Mouse (Mus musculus) forebrain, embryonic 16.5 days (tissue): ENCODE results near the gene Trim63. TPM values are rescaled to one million over a fixed set of nuclear protein-coding genes. Genes with fewer than 3 reads are reported as not detected.

Experiments
- ATAC-seq: fragments of 200-750 bp; cut with Nextera tagmentation; 2 replicates; pipeline ENCODE4 v1.8.0; 2017; ENCODE audit warnings: mild to moderate bottlenecking, moderate library complexity
- H3K27ac ChIP-seq: fragments of 300-500 bp; sonication (generic); 2 replicates; pipeline ENCODE4 v1.5.1; 2014; ENCODE audit warnings: low read length, control low read depth
- H3K27me3 ChIP-seq: fragments of 300-500 bp; sonication (generic); replicated peaks from 2 replicates; pipeline ENCODE4 v1.6.1; 2014; ENCODE audit warnings: low read length; ENCODE audit not compliant: control insufficient read depth, insufficient read depth
- H3K36me3 ChIP-seq: fragments of 300-500 bp; sonication (generic); 2 replicates; pipeline ENCODE4 v1.6.1; 2014; ENCODE audit not compliant: control insufficient read depth, insufficient read depth
- H3K4me1 ChIP-seq: fragments of 300-500 bp; sonication (generic); replicated peaks from 2 replicates; pipeline ENCODE4 v1.6.1; 2014; ENCODE audit warnings: low read length; ENCODE audit not compliant: control insufficient read depth, insufficient read depth
- H3K4me2 ChIP-seq: fragments of 300-500 bp; sonication (generic); 2 replicates; pipeline ENCODE4 v1.6.1; 2014; ENCODE audit warnings: mild to moderate bottlenecking, low read length, control low read depth
- H3K4me3 ChIP-seq: fragments of 300-500 bp; sonication (generic); replicated peaks from 2 replicates; pipeline ENCODE4 v1.5.1; 2014; ENCODE audit warnings: mild to moderate bottlenecking, low read length, control low read depth
- H3K9ac ChIP-seq: fragments of 300-500 bp; sonication (generic); replicated peaks from 2 replicates; pipeline ENCODE4 v1.6.1; 2014; ENCODE audit warnings: low read depth, low read length, control low read depth
- H3K9me3 ChIP-seq: fragments of 300-500 bp; sonication (generic); 2 replicates; pipeline ENCODE4 v1.6.1; 2016; ENCODE audit warnings: low read length; ENCODE audit not compliant: control insufficient read depth
- WGBS: fragments of 180-500 bp; shearing (Covaris S2); extraction: QIAGEN DNeasy Blood & Tissue Kit; methylation state at CpG from one replicate; pipeline ENCODE4 v1.1.7; 2014; 5-methylcytosine and 5-hydroxymethylcytosine counted together
- polyA plus RNA-seq: library from polyadenylated mRNA; unstranded; fragments of >200 nt; fragmentation: Nextera tagmentation; extraction: Ambion mirVana; gene quantifications from 2 replicates; pipeline ENCODE4 v1.2.1, GENCODE M21; 2015

The Trim63 gene
- polyA plus RNA-seq, 1 experiment from 2014 or later = 0.15 TPM

GRCm38 (mm10) chr4:134310656-134311055, 4.3 kb upstream of the Trim63 start:
- Histone ChIP-seq H3K4me1 (peaks cover 7% of the 10 kb centered on the region), H3K27ac (no peak overlapping the region), H3K27me3 (no peaks in the 10 kb centered on the region), H3K4me3 (no peak overlapping the region), H3K36me3 (no peaks in the 10 kb centered on the region), H3K9ac (no peak overlapping the region), H3K9me3 (0 out of 2 replicates have a peak, but pooled peaks cover 3% of the 10 kb centered on the region), H3K4me2 (no peak overlapping the region)
- ATAC-seq = no peak
- 94% methylated on average over 9 of the region's 9 CpGs for WGBS

GRCm38 (mm10) chr4:134311784-134312183, 3.1 kb upstream of the Trim63 start:
- 90% methylated on average over 9 of the region's 9 CpGs for WGBS

GRCm38 (mm10) chr4:134312341-134312740, 2.6 kb upstream of the Trim63 start:
- ATAC-seq = no peak
- Histone ChIP-seq H3K27ac (no peak overlapping the region), H3K9me3 (0 out of 2 replicates have a peak, but pooled peaks cover 3% of the 10 kb centered on the region), H3K4me3 (no peak overlapping the region), H3K9ac (no peak overlapping the region), H3K36me3 (no peaks in the 10 kb centered on the region), H3K27me3 (no peaks in the 10 kb centered on the region), H3K4me2 (no peak overlapping the region), H3K4me1 (peaks cover 5% of the 10 kb centered on the region)
- 94% methylated on average over 5 of the region's 5 CpGs for WGBS

More at GRCm38 (mm10) chr4:134311784-134312183, 3.1 kb upstream of the Trim63 start:
- H3K9ac ChIP-seq = no peak overlapping the region
- no peaks in the 10 kb centered on the region for H3K27me3 ChIP-seq
- H3K9me3 ChIP-seq = 0 out of 2 replicates have a peak, but pooled peaks cover 3% of the 10 kb centered on the region
- no peak overlapping the region for H3K4me2 ChIP-seq
- peaks cover 7% of the 10 kb centered on the region for H3K4me1 ChIP-seq
- no peak overlapping the region for H3K27ac ChIP-seq
- no peak for ATAC-seq
- H3K36me3 ChIP-seq = no peaks in the 10 kb centered on the region
- H3K4me3 ChIP-seq = no peak overlapping the region

GRCm38 (mm10) chr4:134312901-134313300, 2.0 kb upstream of the Trim63 start:
- WGBS = 96% methylated on average over 6 of the region's 6 CpGs
- H3K27me3 ChIP-seq = no peaks in the 10 kb centered on the region
- H3K9ac ChIP-seq = no peak overlapping the region
- no peak overlapping the region for H3K4me2 ChIP-seq
- no peak overlapping the region for H3K27ac ChIP-seq
- no peaks in the 10 kb centered on the region for H3K36me3 ChIP-seq
- H3K4me3 ChIP-seq = no peak overlapping the region
- no peak for ATAC-seq
- 0 out of 2 replicates have a peak, but pooled peaks cover 3% of the 10 kb centered on the region for H3K9me3 ChIP-seq
- H3K4me1 ChIP-seq = no peaks in the 10 kb centered on the region; the same call in 1 of the 2 replicates

GRCm38 (mm10) chr4:134314081-134314655, 752 bp upstream of the Trim63 start:
- no peak overlapping the region for H3K27ac ChIP-seq
- H3K4me1 ChIP-seq = no peaks in the 10 kb centered on the region
- no peak overlapping the region for H3K9ac ChIP-seq
- H3K4me3 ChIP-seq = no peak overlapping the region
- no peak for ATAC-seq
- H3K9me3 ChIP-seq = 0 out of 2 replicates have a peak, but pooled peaks cover 3% of the 10 kb centered on the region
- no peak overlapping the region for H3K4me2 ChIP-seq
- H3K36me3 ChIP-seq = no peaks in the 10 kb centered on the region
- WGBS = 72% methylated on average over 4 of the region's 4 CpGs
- no peaks in the 10 kb centered on the region for H3K27me3 ChIP-seq

DNA sequence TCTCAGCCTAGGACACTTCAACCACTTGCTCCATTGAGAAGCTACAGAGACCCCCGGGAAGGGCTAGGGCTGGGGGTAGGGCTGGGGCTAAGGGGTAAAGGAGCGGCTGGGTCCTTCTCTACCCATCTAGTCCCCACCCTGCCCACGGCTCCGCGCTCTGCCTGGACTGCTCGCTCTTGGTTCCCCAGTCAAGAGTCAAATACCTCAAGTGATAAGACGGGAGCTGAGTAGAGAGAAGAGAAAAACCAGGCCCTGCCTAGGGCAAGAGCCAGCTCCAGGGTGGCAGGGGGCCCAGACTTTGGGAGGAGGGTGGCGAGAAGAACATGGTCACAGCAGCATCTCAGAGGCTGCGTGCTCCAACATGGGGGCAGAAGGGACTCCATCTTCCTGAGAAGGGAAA, 550 bp downstream of the Trim63 start:
- Histone ChIP-seq H3K27ac (no peak overlapping the region), H3K9ac (no peak overlapping the region), H3K36me3 (no peaks in the 10 kb centered on the region), H3K9me3 (0 out of 2 replicates have a peak, but pooled peaks cover 3% of the 10 kb centered on the region), H3K4me3 (no peak overlapping the region), H3K4me1 (no peaks in the 10 kb centered on the region), H3K27me3 (no peaks in the 10 kb centered on the region), H3K4me2 (no peak overlapping the region)
- WGBS = 86% methylated on average over 9 of the region's 9 CpGs
- ATAC-seq = no peak

GRCm38 (mm10) chr4:134316390-134316789, 1.5 kb downstream of the Trim63 start:
- 48% methylated on average over 16 of the region's 16 CpGs for WGBS
- H3K4me3 ChIP-seq = no peak overlapping the region
- no peaks in the 10 kb centered on the region for H3K36me3 ChIP-seq
- H3K27me3 ChIP-seq = no peaks in the 10 kb centered on the region
- H3K27ac ChIP-seq = no peak overlapping the region
- no peaks in the 10 kb centered on the region for H3K4me1 ChIP-seq
- no peak for ATAC-seq
- H3K9me3 ChIP-seq = 0 out of 2 replicates have a peak, but pooled peaks cover 3% of the 10 kb centered on the region
- H3K4me2 ChIP-seq = no peak overlapping the region
- no peak overlapping the region for H3K9ac ChIP-seq

- Histone ChIP-seq H3K36me3 (no peaks in the 10 kb centered on the region), H3K4me3 (no peak overlapping the region), H3K27me3 (no peaks in the 10 kb centered on the region), H3K9me3 (no peaks in the 10 kb centered on the region), H3K4me2 (no peak overlapping the region), H3K4me1 (no peaks in the 10 kb centered on the region), H3K27ac (no peak overlapping the region), H3K9ac (no peak overlapping the region)
- no peak for ATAC-seq
- WGBS = 84% methylated on average over 5 of the region's 5 CpGs
Observed at GRCm38 (mm10) chr4:134319074-134319473, 4.2 kb downstream of the Trim63 start.

DNA sequence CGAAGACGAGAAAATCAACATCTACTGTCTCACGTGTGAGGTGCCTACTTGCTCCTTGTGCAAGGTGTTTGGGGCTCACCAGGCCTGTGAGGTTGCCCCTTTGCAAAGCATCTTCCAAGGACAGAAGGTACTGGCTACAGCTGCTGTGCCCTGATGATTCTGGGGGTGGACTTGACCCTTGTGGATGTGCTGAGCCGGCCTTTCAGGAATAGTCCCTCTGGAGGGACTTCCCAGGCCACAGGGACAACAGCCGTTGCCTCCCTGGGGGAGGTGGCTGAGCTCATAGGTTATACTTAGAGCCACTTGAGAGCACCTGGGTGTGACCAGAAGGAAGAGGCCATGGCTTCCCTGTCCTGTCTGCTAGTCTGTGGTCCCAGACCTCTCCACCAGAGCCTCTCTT, 4.8 kb downstream of the Trim63 start:
- Histone ChIP-seq H3K9ac (no peak overlapping the region), H3K4me1 (no peaks in the 10 kb centered on the region), H3K4me2 (no peak overlapping the region), H3K27me3 (no peaks in the 10 kb centered on the region), H3K36me3 (no peaks in the 10 kb centered on the region), H3K9me3 (no peaks in the 10 kb centered on the region), H3K4me3 (no peak overlapping the region), H3K27ac (no peak overlapping the region)
- WGBS = 83% methylated on average over 5 of the region's 5 CpGs
- no peak for ATAC-seq

DNA sequence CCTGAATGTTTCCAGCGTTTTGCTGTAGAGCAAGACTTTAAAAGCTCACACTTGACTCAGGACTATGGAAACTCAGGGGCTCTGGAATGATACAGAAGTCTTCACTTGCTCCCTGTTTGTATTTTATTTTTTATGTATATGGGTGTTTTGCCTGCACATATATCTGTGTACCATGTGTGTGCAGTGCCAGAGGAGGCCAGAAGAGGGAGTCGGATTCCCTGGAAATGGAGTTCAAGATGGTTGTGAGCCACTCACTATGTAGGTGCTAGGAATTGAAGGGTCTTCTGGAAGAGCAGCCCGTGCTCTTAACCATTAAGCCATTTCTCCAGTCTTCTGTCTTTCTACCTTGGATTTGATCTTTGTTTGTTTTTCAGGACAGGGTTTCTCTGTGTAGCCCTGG, 6.6 kb downstream of the Trim63 start:
- Histone ChIP-seq H3K4me2 (no peak overlapping the region), H3K27me3 (no peaks in the 10 kb centered on the region), H3K4me3 (no peak overlapping the region), H3K36me3 (no peaks in the 10 kb centered on the region), H3K27ac (no peak overlapping the region), H3K4me1 (no peaks in the 10 kb centered on the region), H3K9me3 (no peaks in the 10 kb centered on the region), H3K9ac (no peak overlapping the region)
- 66% methylated on average over 3 of the region's 3 CpGs for WGBS
- ATAC-seq = no peak
